Mouse (Mus musculus): ENCODE measurements around the gene Ppp2r1a.
A peak's percentile ranks its signal among the peaks of the same experiment; 100 is the strongest.

The Ppp2r1a gene

DNA sequence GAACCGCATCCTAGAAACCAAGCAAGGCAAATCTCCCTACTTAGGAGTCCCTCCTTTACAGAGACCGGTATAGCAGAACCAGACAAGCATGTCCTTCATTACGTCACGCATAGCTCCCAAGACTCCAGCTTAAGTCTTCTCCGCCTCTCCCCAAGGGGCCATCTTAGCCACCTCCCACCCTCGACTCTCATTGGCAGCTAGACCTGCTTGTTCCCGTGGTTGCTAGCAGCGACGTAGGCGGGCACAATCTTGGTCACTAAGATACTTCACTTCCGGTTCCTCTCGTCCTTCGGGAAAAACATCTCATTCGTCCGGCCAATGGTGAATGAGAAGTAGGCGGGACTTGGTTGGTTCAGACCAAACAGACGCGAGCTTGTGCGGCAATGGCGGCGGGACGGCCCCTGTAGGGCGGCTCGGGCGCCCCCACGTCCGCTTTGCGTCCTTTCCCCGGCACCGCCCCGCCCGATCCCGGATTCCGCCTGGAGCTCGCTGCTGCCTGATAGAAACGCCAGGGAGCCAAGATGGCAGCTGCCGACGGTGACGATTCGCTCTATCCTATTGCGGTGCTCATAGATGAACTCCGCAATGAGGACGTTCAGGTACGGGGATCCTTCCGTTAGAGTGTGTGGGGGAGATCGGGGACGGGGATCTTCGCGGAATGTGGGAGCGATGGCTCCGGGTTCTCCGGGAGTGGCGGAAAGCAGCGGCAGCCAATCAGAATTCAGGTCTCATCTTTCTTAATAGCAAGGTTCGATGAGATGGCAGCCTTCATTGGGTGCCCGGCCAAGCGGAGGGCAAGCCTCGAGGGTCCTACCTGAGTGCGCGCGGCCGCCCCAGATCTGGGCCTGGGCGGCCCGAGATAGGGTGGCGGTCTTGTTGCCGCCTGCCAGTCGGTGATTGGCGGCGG is at the start of gene Ppp2r1a:
Gene Ppp2r1a, plus strand, starts transcription at position 327 of the 907 bp plus-strand sequence.
- DNase-seq (ENCODE audit: low spot score in 2 of 2) = peak; percentile 96 to 98

DNA sequence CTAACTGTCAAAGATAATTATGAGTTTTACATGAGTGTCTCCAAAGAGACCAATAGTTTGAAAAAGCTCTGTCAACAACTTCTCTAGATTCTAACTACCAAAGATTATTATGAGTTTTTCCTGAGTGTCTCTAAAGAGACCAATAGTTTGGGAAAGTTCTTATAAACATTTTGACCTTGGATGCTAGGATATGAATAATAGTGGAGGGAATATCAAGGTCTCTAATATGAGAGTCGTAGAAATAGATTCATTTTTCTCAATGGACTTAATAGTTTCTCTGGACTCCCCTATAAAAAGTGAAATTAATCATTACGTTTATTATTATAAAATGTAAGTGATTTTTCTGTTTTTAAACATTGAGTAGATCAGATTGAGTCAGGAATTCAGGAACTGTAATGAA is 40.1 kb upstream of the Ppp2r1a start, which contains the start of gene Vmn1r231:
Gene Vmn1r231, minus strand, starts transcription at position 101 of the 400 bp plus-strand sequence.
- DNase-seq (ENCODE audit: low spot score in 2 of 2) = no peak

DNA sequence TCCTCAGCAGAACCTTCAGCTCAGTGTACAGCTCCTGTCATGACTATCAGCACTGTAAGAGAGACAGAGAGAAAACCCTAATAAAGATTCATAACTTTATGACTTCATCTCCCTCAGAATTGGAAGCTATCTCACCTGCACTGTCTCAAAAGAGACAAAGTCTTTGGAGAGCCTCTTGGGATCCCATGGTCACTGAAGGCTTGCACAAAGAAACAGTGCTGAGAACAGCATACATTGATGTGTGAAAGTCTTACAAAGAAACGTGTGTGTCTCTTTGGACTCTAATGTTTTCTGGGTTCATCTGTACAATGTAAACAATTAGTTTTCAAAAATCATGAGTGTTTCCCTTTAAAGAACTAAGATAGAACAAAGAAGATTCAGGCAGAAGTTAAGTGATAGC is 25.5 kb upstream of the Ppp2r1a start, which contains the start of gene Vmn1r232:
Gene Vmn1r232, minus strand, starts transcription at position 101 of the 400 bp plus-strand sequence.
- DNase-seq (ENCODE audit: low spot score in 2 of 2) = no peak

DNA sequence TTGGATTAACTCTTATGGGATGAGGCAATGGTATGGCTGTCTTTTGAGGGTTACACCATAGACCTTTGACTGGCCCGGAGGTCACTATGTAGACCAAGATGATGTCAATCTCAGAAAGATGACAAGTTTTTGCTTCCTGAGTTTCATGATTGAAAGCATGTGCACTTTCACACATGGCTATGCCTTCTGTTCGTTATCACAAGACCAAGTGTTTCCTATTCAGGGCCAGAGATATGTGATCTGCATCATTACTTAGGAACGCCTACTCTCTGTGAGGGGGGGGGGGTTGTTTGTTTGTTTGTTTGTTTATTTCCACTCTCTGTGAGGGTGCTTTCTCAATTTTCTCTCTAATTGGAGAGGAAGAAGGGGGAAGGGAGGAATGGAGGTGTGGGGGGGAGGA is 885 bp upstream of the Ppp2r1a start:
- no peak for DNase-seq (ENCODE audit: low spot score in 2 of 2)

DNA sequence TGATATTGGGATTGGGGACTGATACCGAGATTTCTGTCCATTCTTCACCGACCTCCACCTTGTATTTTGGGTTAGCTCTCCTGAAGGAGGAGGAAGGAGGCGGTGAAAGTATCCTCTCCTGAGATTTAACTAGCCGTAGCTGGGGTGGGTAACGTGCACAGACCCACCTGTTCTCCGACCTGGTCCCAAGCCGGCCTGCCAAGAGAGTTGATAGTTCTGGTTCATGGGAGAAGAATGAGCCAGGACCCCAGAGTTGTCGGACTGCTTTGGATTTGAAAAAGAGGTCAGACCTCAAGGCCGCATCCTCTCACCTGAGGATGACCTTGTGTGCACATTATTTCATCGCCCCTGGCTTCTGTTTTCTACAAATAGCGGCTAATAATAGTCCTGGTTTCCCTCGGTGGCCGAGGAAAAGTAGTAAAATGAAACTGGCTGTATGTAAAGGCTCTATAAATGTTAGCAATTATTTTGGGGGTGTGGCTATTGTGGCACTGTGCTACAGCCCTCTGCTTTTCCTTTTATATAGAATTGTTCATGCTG is 985 bp downstream of the Ppp2r1a start:
- peak in 1 of 2 experiments; percentile 8 for DNase-seq (ENCODE audit: low spot score in 2 of 2)

DNA sequence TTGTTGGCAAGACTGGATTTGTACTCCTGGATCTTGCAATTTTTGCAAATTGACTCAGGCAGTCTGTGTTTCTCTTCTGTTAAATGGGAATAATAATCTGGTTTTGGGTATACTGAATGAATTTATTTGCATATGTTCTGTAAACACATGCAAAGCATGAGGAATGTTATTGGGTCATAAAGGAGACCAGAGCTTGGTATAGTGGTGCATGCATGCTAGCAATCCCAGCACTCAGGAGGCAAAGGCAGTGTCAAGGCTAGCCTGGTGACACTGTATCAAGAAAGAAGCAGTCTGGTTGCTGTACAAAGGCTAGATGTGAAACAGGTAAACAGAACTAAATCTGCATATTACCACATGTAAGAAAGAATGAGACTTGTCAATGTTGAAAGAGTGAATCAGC is 1.5 kb downstream of the Ppp2r1a start:
- no peak for DNase-seq (ENCODE audit: low spot score in 2 of 2)

DNA sequence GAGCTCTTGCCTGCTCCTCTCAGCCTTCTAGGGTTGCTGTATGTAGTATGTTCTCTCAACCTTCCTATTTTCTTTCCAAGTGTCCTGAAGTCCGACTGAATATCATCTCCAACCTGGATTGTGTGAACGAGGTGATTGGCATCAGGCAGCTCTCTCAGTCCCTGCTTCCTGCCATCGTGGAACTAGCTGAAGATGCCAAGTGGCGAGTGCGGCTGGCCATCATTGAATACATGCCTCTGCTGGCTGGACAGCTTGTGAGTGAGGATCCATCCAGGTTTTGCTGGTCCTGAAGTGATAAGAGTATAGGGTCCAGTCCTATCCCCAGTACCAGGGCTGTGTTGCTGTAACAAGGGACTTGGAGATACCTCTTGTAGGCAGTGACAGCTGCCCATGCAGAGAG is 15.3 kb downstream of the Ppp2r1a start:
- no peak for DNase-seq (ENCODE audit: low spot score in 2 of 2)

DNA sequence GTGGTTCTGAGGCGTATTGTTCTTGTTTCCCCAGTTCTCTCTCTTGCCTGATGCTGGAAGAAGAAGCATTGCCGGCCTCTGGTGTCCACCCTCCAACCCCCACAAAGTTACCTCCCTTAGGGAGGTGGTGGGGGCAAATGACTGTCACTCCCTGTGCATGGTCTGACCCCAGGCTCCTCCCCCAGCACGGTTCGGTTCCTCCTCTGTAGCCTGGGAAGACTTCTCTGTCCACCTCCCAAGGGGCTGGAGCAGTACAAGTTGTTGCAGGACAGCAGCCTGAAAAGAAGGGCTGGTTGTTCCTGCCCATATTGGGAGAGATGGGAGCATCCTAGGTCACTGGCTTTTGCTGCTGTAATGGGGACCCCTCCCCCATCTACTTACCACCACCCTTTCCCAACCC is 20.3 kb downstream of the Ppp2r1a start:
- no peak for DNase-seq (ENCODE audit: low spot score in 2 of 2)

DNA sequence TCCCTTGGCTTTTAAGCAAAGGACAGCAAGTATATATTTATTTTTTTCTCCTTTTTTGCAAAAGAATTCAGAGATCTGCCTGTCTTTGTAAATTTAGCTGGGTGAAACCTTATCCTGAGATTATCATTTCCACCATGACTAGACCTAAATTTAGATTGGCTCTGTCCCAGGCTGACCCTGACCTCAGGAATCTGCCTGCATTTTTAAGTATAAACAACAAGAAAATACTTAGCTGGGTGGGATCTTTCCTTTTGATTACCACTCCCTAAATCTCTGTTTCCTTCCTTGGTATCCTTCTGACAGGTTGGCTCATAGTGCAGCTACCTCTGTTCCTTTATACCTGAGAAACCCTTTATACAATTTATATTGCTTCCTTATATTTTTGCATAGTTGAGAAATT is 21.6 kb downstream of the Ppp2r1a start:
- DNase-seq (ENCODE audit: low spot score in 2 of 2) = no peak

DNA sequence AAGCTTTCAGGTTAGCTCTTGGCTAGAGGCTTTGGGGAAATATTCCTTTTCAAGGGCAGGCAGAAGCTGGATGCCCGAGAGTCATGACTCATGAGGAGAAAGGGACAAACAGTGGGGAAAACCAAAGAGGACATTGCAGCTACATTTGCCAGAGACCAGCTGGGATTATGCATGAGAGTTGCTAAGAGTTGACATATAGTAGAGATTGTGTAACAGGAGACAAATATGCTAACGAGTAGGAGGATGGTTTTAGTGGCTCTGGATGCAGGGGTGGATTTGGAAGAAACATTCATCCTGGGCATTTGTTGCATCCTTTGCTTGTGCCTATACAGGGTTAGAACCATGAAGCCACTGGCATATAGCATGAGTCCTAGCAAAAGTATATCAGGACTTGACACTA is 48.6 kb downstream of the Ppp2r1a start:
- DNase-seq (ENCODE audit: low spot score in 2 of 2) = no peak

DNA sequence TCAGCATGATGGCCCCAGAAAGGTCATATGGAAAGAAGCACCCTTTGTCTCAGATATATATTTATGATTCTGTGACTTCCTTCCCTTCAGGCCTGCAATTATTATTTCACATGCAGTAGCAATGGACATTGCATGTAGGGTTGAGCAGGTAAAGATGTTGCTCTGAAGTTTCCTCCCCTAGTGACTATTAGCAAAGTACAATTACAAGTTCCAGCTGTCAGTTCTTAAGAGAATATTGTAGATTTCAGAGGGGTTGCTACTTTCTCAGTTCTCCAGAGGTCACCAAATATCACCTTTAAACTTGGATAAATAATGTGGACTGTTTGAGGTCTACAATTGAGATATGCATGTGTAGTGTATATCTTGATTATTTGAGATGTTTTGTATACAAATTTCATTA is 51.3 kb downstream of the Ppp2r1a start, which contains the start of gene Vmn1r233:
Gene Vmn1r233, minus strand, starts transcription at position 101 of the 400 bp plus-strand sequence.
- DNase-seq (ENCODE audit: low spot score in 2 of 2) = no peak

DNA sequence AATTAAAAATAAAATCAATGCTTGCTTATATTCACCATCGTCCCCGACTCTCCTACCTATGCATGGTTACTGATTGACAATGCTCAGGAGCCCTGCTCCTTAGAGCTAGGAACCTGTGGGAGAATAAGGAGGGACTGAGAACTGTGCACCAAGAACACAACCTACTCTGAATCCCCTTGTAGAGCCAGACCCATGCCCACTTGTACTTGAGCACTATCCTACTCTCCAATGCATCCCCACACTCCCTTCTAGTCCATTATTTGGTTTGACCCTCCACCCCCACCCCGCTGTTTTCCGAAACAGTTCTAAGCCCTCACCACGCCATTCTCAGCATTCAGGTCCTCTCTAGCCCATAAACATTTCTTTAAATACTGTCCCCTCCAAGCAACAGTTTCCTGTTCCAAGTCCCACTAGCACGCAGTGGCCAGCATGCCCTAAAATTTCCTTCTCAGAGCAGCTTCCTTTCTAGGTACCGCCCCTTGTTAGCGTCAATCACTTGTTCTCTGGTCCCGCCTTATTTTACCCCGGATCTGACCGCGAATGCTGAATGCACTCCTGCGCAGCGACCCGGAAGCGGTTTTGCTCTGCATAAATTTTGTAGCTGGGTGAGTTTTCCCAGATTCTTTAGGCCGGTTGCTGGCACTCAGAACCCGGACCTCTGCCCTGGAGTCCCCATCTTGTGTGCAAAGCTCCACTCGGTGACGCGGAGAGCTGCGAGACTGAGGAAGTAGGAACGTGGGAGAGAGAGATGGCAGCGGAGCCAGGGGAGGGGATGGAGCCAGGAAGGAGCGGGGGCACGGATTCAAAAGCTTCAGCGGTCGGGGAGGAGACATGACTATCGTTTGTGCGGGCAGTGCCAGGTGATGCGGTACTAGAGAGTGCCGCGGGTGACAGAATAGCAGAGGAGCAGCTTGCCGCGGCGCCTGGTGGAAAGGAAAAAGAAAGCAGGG is 63.5 kb downstream of the Ppp2r1a start, which contains the start of gene Zfp160:
Gene Zfp160, plus strand, starts transcription at position 522 of the 950 bp plus-strand sequence.
- DNase-seq (ENCODE audit: low spot score in 2 of 2) = peak; percentile 62 to 82

DNA sequence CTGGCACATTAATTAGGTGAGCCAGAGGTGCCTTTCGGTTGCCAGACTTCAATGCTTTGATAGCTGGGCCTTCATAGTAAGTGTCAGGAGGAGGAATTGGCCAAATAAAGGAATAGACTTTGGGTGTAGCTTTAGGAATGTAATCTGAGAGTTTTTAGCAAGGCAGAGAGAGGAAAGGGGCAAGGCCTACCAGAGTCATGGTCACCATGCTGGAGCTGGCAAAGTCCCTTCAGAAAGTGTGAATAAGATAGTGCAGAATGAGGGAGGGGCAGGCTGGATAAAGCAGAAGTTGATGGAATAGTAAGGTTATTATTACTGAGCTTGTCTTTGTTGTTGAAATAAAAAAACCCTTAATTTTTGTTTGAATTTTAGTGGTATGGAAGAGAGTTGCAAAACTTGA is 64.6 kb downstream of the Ppp2r1a start:
- DNase-seq (ENCODE audit: low spot score in 2 of 2) = no peak
